Mouse (Mus musculus): ENCODE results near the gene Grik3. TPM values are rescaled to one million over a fixed set of nuclear protein-coding genes. Genes with fewer than 3 reads are reported as not detected.

The Grik3 gene
- polyA plus RNA-seq, 1 experiment = 0.05 TPM

DNA sequence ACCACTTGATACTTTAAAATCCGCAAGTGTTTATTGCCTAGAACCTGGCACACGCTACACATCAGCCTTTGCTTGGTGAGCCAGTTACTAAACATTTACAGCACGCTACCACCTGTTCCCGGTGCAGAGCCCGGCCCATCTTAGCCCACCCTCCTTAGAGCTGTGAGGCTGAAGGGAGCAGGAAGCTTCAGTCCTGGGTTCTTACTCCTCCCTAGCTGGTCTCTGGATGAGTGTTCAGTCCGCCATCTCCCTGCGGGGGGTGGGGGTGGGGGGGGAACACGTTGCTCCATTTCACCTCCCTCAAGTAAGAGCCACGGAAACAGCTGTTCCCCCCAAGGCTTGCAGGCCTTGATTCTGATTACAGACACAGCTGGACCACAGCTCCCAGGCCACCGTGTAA lies 236.5 kb downstream of the Grik3 start:
- DNase-seq (ENCODE audit: low read depth) = no peak

DNA sequence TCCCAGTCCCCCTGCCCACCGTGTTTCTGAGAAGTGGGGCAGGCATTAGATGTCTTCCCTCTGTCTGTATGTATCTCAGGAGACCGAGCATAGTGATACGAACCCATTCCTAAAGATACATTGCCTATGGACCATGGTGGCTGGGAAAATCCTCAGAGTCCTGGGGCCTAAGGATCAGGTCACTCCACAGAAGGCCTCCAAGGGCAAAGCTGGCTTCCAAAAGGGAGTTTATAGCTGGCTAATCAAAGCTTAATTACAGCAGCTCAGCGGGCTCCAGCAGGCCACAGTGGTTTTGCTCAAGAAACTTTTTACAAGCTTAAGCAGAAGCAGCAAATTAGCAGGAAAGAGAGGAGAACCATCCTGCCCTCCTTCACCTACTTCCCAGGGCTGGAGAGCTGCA lies 237.1 kb downstream of the Grik3 start:
- no peak for DNase-seq (ENCODE audit: low read depth)

DNA sequence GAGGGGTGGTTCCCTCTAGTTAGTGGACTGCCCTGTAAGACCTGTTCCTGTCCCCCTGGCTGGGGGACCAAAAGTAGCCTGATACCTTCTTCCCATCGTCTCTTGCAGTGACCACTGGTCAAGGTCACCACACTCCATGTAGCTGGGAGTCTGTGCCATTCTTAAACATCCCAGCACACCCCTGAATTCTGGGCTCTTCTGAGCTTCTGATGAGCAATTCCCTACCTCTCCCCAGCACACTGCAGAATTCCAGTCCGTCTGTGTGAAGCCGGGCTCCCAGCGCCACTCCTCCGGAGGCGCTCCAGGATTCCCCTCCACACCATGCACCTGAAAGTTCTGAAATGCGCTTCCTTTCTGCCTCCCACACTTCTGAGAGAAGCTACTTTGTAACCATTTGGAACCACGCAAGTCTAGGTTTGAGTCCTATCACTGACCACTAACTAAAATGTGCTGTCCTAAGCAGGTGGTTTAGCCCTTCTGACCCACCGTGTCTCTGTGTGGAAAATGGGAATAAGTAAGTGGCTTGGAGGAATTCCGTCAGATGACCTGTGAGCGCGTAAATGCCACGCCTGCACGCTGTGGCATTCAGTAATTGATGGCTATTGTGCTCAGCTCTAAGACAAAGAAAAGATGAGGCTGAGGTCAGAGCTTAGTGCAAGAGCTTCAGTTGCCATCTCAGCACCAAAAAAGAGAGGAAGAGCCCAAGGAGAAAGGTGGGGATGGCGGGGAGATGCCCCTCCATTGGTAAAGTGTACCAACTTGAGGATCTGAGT lies 237.8 kb downstream of the Grik3 start:
- DNase-seq (ENCODE audit: low read depth) = no peak

DNA sequence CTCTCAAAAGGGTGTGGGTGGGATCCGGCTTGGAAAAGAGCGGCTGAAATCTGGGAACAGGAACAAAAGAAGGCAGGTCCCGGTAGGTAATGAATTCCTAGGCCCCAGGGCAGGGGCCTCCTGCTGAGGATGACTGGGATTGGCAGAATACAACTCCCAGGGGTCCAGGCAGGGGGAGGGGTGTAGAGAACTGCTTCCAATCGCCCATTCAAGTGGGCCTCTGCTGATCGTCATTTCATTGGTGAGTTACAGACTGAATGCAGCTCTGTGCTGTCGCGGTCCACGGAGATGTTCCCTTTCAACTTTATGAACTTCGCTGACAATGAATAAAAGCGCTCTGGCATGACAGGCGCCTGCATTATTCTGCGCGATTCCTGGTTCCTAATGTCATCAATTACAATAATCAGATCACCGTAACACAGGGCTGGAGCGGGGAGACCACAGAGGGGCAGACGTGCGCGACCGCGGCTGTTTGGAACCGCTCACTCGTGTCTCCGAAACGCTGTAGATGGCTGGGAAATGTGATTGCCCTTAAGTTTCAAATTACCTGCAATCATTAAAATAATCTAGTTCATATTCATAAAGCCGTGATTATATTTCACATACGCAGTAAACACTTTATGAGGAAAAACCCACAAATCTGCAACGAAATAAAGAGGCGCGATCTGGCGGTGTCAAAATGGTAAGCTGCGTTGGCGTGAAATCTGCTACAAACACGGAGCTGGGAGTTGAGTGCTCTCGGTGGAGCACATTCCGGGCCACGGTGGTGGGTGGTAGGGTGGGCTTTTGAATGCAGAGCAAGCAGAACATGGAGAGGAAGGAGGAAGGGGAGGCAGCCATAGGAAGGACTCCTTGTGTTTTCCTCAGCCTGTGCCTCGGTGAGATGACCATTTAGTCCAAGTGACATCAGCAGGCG lies 239.1 kb downstream of the Grik3 start:
- no peak for DNase-seq (ENCODE audit: low read depth)

DNA sequence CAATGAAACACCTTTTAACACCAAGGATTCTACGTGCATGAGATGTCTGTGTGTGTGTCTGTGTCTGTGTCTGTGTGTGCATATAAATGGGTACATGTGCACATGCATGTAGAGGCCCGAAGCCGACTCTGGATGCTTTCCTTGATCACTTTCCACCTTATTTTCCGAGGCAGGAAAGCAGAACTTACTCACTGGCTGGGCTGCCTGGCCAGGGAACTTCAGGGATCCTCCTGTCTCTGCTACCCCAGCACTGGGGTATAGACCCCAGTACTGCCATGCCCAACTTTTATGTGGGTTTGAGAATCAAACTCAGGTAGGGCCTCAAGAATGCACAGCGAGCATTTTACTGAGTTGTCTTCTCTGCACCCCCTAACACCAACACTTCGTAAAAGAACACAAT lies 240.3 kb downstream of the Grik3 start:
- no peak for DNase-seq (ENCODE audit: low read depth)

DNA sequence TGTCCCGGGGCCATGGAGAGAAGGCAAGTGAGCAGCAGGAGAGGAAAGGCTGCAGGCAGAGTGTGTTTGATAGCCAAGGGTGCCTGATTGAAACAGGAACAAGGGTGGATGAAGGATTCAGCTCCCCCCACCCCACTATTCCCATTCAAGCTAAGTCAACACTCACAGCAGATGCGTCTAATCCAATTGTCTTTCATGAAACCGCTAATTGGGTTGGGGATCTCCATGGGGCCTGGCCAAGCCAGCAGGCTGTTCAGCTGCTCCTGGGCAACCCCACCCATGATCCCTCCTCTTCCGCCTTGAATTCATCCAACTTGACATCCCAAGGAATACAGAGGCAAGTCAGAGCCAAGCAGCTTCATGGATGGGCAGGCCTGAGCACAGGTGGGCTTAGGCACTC lies 246.3 kb downstream of the Grik3 start:
- DNase-seq (ENCODE audit: low read depth) = no peak

DNA sequence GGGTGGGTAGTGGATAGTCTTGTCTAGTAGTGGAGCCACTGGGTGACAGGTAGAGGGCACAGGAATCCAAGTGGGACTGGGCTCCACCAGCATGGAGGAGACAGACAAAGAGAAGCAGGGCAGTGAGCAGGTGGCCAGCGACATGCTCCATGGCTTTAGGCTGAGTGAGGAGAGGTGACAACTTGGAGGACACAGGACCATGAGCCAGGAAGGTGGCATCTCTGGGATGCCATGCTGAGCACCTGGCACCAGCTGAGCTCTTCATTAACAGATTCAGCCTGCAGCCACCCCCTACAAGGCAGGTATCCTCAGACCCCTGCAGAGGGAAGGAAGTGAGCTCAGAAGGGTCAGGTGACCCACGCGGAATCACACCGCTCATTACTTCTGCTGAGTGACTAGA lies 248.3 kb downstream of the Grik3 start:
- DNase-seq (ENCODE audit: low read depth) = no peak

DNA sequence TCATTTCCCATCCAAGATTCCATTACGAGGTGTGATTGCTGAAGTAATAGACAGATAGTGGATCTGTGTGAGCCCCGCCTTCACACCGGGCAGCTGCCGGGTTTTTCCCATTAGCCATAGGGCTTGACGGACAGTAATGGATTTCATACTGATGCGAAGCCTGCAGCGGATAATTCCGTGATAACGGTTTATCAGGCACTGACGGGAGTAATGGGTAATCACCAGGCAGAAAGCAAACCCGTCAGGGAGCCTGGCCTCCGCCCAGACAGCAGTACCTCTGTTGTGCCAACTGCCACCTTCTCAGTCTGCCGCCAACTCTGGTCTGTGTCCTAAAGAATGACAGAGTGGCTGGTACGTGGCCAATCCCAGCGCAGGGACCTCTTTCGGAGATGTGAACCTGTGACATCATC lies 251.7 kb downstream of the Grik3 start:
- DNase-seq (ENCODE audit: low read depth) = no peak

DNA sequence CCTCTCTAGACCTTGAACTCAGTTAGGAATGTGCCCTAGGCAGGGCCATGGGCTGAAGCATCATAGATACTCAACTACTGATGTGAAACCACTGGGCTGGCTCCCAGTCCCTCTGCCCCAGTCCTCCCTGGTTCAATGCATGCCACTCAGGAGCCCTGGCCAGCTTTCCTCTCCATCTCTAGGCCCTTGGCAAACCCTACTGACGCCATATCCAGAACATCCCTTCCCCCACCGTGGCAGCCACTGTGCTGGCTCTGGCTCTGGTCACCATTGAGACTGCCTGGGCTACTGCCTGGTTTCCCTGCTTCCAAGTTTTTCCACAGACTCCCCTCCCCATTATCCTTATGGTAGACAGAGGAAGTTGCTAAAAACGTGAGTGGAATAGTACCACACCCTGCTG lies 255.4 kb downstream of the Grik3 start:
- no peak for DNase-seq (ENCODE audit: low read depth)

DNA sequence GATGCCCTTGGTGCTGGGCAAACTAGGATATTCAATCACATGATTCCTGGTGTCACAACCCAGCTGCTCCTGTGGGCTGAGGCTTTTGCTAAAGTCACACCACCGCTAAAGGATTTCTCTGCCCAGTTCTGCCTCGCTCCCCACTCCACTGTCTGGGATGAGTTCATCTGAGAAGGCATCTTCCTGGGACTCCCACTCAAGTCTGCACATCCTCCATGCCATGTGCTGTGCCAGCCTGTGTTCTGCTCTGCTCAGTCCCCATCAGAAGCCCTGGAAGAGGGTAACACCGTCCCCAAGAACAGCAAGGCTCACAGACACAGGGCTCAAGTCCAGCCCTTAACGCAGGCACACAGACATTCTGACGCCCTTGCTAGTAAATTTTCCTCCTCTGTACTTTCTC lies 265.9 kb downstream of the Grik3 start:
- no peak for DNase-seq (ENCODE audit: low read depth)

DNA sequence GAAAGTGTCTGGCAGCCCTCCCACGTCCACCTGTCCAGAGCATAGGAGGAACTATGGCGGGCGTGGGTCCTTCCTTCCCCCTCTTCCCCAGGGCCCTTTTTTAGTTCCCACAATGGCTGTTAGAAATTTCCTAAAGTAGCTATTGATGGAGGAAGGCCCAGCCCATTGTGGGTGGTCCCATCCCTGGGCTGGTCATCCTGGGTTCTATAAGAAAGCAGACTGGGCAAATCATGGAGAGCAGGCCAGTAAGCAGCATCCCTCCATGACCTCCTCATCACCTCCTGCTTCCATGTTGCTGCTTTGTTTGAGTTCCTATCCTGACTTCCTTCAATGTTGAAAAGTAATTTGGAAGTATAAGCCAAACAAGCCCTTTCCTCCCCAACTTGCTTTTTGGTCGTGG lies 269.8 kb downstream of the Grik3 start:
- no peak for DNase-seq (ENCODE audit: low read depth)

DNA sequence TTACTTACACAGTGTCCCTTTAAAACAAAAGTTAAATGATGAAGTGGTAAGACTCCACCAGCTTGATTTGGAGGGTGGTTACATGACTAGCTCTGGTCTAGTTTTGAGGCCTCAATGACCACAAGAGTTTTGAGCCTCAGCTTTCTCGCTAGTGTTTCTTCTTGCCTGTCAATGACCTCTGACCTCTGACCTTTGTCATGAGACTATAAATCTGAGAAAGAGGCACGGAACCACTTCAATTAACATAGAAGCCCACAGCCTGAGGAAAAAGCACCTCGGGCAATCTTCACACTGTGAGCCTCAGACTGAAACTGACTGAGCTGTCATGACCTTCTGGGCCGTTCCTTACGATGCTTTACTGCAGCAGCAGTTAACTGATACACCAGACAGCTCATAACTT lies 272.6 kb downstream of the Grik3 start:
- no peak for DNase-seq (ENCODE audit: low read depth)

Measured in gonadal fat pad, adult 2 months (tissue).